Mouse (Mus musculus) kidney, adult 2 months (tissue): ENCODE measurements at regions not wholly inside any gene's neighbourhood (a gene's known extent, or its start where the extent isn't known, plus 50 kb on each side); places are given as distances from the start of the nearest gene placed in this dataset.

Experiments used
- DNase-seq: peaks from one replicate; pipeline ENCODE4 v3.0.0; 2021
- H3K27ac ChIP-seq: fragments of 200-500 bp; 2 replicates; pipeline ENCODE4 v1.5.1; 2012; ENCODE audit warnings: low read depth, low read length, control low read depth, inconsistent platforms; ENCODE audit not compliant: insufficient read depth
- H3K27me3 ChIP-seq: fragments of 200-500 bp; replicated peaks from 2 replicates; pipeline ENCODE4 v1.6.1; 2012; ENCODE audit warnings: mild to moderate bottlenecking, moderate library complexity, low read length, inconsistent platforms; ENCODE audit not compliant: control insufficient read depth, insufficient read depth
- H3K36me3 ChIP-seq: fragments of 200-500 bp; 2 replicates; pipeline ENCODE4 v1.6.1; 2012; ENCODE audit warnings: mild to moderate bottlenecking, moderate library complexity, low read length, inconsistent platforms; ENCODE audit not compliant: control insufficient read depth, insufficient read depth
- H3K4me1 ChIP-seq: fragments of 200-500 bp; 2 replicates; pipeline ENCODE4 v1.6.1; 2011; ENCODE audit warnings: low read length; ENCODE audit not compliant: control insufficient read depth, insufficient read depth
- H3K4me3 ChIP-seq: fragments of 200-500 bp; 2 replicates; pipeline ENCODE4 v1.5.1; 2011; ENCODE audit warnings: mild to moderate bottlenecking, low read depth, low read length, control low read depth; ENCODE audit not compliant: insufficient read depth
- CTCF ChIP-seq: fragments of 200-500 bp; conservative IDR thresholded peaks from 2 replicates; pipeline ENCODE4 v1.5.1; 2011; ENCODE audit warnings: low read depth, mild to moderate bottlenecking, control low read depth, low read length, moderate library complexity, mixed read lengths; ENCODE audit not compliant: insufficient read depth, insufficient read length
- POLR2A ChIP-seq: fragments of 200-500 bp; IDR thresholded peaks from one replicate; pipeline ENCODE4 v1.6.1; 2011; ENCODE audit warnings: low read depth, low read length, control low read depth
- WGBS: fragments of 180-500 bp; shearing (Covaris S2); methylation state at CpG from one replicate; pipeline ENCODE4 v1.1.7; 2018; 5-methylcytosine and 5-hydroxymethylcytosine counted together

- H3K27ac ChIP-seq: no peak overlapping the region
- WGBS: 48% methylated on average over 11 of the region's 11 CpGs
- no peak for TF ChIP-seq CTCF
- TF ChIP-seq POLR2A: no peak
- H3K4me3 ChIP-seq: no peak overlapping the region
- no peaks in the 10 kb centered on the region for H3K27me3 ChIP-seq
- H3K4me1 ChIP-seq: no peaks in the 10 kb centered on the region
- no peaks in the 10 kb centered on the region for H3K36me3 ChIP-seq
- no peak for DNase-seq
These were observed 65.0 kb upstream of the Klf3 start for GRCm38 (mm10) chr5:64738096-64738780.

- no peak overlapping the region for H3K4me3 ChIP-seq
- H3K4me1 ChIP-seq: no peaks in the 10 kb centered on the region
- TF ChIP-seq POLR2A (no peak), CTCF (no peak)
- 57% methylated on average over 10 of the region's 10 CpGs for WGBS
- no peak for DNase-seq
- H3K27me3 ChIP-seq: no peaks in the 10 kb centered on the region
- H3K27ac ChIP-seq: no peak overlapping the region
- H3K36me3 ChIP-seq: no peaks in the 10 kb centered on the region
These were observed 64.3 kb upstream of the Klf3 start for GRCm38 (mm10) chr5:64738781-64739310.

- DNase-seq: peak; percentile 45
- Histone ChIP-seq H3K36me3 (no peaks in the 10 kb centered on the region), H3K4me3 (no peak overlapping the region), H3K27ac (no peak overlapping the region), H3K27me3 (no peaks in the 10 kb centered on the region), H3K4me1 (no peaks in the 10 kb centered on the region)
- TF ChIP-seq CTCF (no peak), POLR2A (no peak)
- WGBS: 55% methylated on average over 15 of the region's 15 CpGs
These were observed 63.6 kb upstream of the Klf3 start for GRCm38 (mm10) chr5:64739311-64740261.

GRCm38 (mm10) chr5:64744041-64744440, 59.1 kb upstream of the Klf3 start:
- Histone ChIP-seq H3K4me1 (no peaks in the 10 kb centered on the region), H3K27ac (no peak overlapping the region), H3K27me3 (no peaks in the 10 kb centered on the region), H3K36me3 (no peaks in the 10 kb centered on the region), H3K4me3 (no peak overlapping the region)
- TF ChIP-seq POLR2A: no peak
- no peak for TF ChIP-seq CTCF
- 84% methylated on average over 4 of the region's 4 CpGs for WGBS
- DNase-seq: no peak

GRCm38 (mm10) chr5:64744455-64744854, 58.7 kb upstream of the Klf3 start:
- WGBS: 87% methylated on average over 5 of the region's 5 CpGs
- DNase-seq: no peak
- Histone ChIP-seq H3K4me1 (no peaks in the 10 kb centered on the region), H3K4me3 (no peak overlapping the region), H3K27ac (no peak overlapping the region), H3K36me3 (no peaks in the 10 kb centered on the region), H3K27me3 (no peaks in the 10 kb centered on the region)
- TF ChIP-seq POLR2A (no peak), CTCF (no peak)

- 64% methylated on average over 1 of the region's 1 CpGs for WGBS
- Histone ChIP-seq H3K4me3 (no peak overlapping the region), H3K27me3 (no peaks in the 10 kb centered on the region), H3K4me1 (no peaks in the 10 kb centered on the region; the same call in 1 of the 2 replicates), H3K27ac (no peak overlapping the region), H3K36me3 (no peaks in the 10 kb centered on the region)
- TF ChIP-seq POLR2A (no peak), CTCF (no peak)
- peak; percentile 8 for DNase-seq
These were observed 55.7 kb upstream of the Klf3 start for GRCm38 (mm10) chr5:64747461-64747860.

GRCm38 (mm10) chr5:64749415-64750166, 53.6 kb upstream of the Klf3 start:
- Histone ChIP-seq H3K4me1 (no peaks in the 10 kb centered on the region; the same call in 1 of the 2 replicates), H3K36me3 (no peaks in the 10 kb centered on the region), H3K27me3 (no peaks in the 10 kb centered on the region), H3K27ac (no peak overlapping the region), H3K4me3 (no peak overlapping the region)
- DNase-seq: no peak
- WGBS: 85% methylated on average over 14 of the region's 14 CpGs
- TF ChIP-seq CTCF: no peak
- no peak for TF ChIP-seq POLR2A
